23 mouse cellular contexts compared by ENCODE assay signal in genomic region chr6:100408826-100409225, GRCm38 (mm10).
"Had no signal": no experiment of that assay in that cellular context is flagged by ENCODE, and none has a peak within 500 bp of the region (broad histone marks: within the 10 kb centered on the region; RNA-seq: fewer than 3 reads in every experiment).

No protein-coding gene starts in this region.

- H3K36me3 ChIP-seq: liver, embryonic 15.5 days; lung, embryonic 15.5 days; midbrain, embryonic 12.5 days; neural tube, embryonic 13.5 days; neural tube, embryonic 15.5 days had no signal

- ATAC-seq: liver, postnatal 0 days; lung, postnatal 0 days; midbrain, embryonic 16.5 days had no signal

- DNase-seq: liver, postnatal 0 days; lung, adult 2 months; lung, postnatal 14 days; lung, postnatal 36 days; midbrain, embryonic 14.5 days; retina, postnatal 1 day; right cerebral cortex, adult 18-20 months; right cerebral cortex, postnatal 25 days; right cerebral cortex, postnatal 4 days; spleen, adult 18-20 months; thymus, adult 2 months; thymus, postnatal 25 days; thymus, postnatal 4 days had no signal

- H3K9me3 ChIP-seq: liver, embryonic 15.5 days; lung, embryonic 15.5 days; midbrain, embryonic 12.5 days; neural tube, embryonic 13.5 days; neural tube, embryonic 15.5 days had no signal

- H3K4me1 ChIP-seq: liver, embryonic 15.5 days; lung, embryonic 15.5 days; megakaryocyte, embryonic 14.5 days; midbrain, embryonic 12.5 days; neural tube, embryonic 13.5 days; neural tube, embryonic 15.5 days had no signal

- H3K27me3 ChIP-seq: liver, embryonic 15.5 days; lung, embryonic 15.5 days; neural tube, embryonic 15.5 days had no signal

- H3K4me3 ChIP-seq: liver, embryonic 15.5 days; lung, embryonic 15.5 days; megakaryocyte, embryonic 14.5 days; midbrain, embryonic 12.5 days; myocyte; neural tube, embryonic 13.5 days; neural tube, embryonic 15.5 days had no signal

- H3K27ac ChIP-seq: liver, embryonic 15.5 days; lung, embryonic 15.5 days; macrophage; midbrain, embryonic 12.5 days; neural tube, embryonic 13.5 days; neural tube, embryonic 15.5 days had no signal

- H3K9ac ChIP-seq: liver, embryonic 15.5 days; liver, postnatal 0 days; lung, embryonic 15.5 days; midbrain, embryonic 12.5 days; neural tube, embryonic 13.5 days; neural tube, embryonic 15.5 days had no signal
